Mouse (Mus musculus): ENCODE data around the gene Elfn1.
"Not testable (repeated sequence)": the region's sequence is repeated elsewhere in the genome, so short reads cannot be mapped to it uniquely, and the experiment has no call there.

GRCm38 (mm10) chr5:139998321-139998720 lies 90.6 kb downstream of the Elfn1 start:
- not testable (repeated sequence) for TF ChIP-seq CTCF (IDR thresholded peaks at IDR 0.05; ENCODE audit: insufficient read depth, low read length); POLR2A (IDR thresholded peaks at IDR 0.05; ENCODE audit: borderline replicate concordance, extremely low read depth, low read depth, low read length)

All from lung, adult 2 months (tissue).